8 mouse cellular contexts compared by ENCODE assay signal in genomic region chrX:21334499-21335032, GRCm38 (mm10).
A peak's percentile ranks its signal among the peaks of the same experiment; 100 is the strongest.
DNase-seq lines count a peak whose midpoint lies in the region; ATAC-seq and TF ChIP-seq lines count a peak whose summit lies in the region.

No protein-coding gene starts in this region.

- no peaks in the 10 kb centered on the region for H3K9me3 ChIP-seq in hindbrain, embryonic 10.5 days
- H3K9me3 ChIP-seq in liver, embryonic 14.5 days (ENCODE audit: control insufficient read depth, low read length): no peaks in the 10 kb centered on the region
- no peaks in the 10 kb centered on the region for H3K9me3 ChIP-seq in stomach, embryonic 16.5 days (replicated peaks; ENCODE audit: control insufficient read depth, low read length)

- 34% methylated on average over 13 of the region's 13 CpGs for WGBS in hindbrain, embryonic 10.5 days
- WGBS in liver, embryonic 14.5 days (ENCODE audit: insufficient replicate concordance): 21% methylated on average over 13 of the region's 13 CpGs
- WGBS in stomach, embryonic 16.5 days: 25% methylated on average over 13 of the region's 13 CpGs

- peak; percentile 9 to 47 for DNase-seq in cerebellum, postnatal 10 days
- DNase-seq in cerebellum, adult 11-12 months: no peak
- peak; percentile 9 for DNase-seq in ZHBTc4 (ENCODE audit: low read depth, low spot score)
- DNase-seq in hindbrain, embryonic 10.5 days (ENCODE audit: low spot score): peak; percentile 14
- DNase-seq in liver, embryonic 14.5 days (ENCODE audit: low read depth in 3 of 3, low spot score in 3 of 3): no peak
- DNase-seq in cerebellum, adult 11 months: no peak
- no peak for DNase-seq in right cerebral cortex, adult 18-20 months

- TF ChIP-seq EP300 in liver, embryonic 14.5 days (IDR thresholded peaks at IDR 0.05; ENCODE audit: low read depth): no peak

- no peaks in the 10 kb centered on the region for H3K4me1 ChIP-seq in hindbrain, embryonic 10.5 days (replicated peaks)
- H3K4me1 ChIP-seq in liver, embryonic 14.5 days (replicated peaks; ENCODE audit: control insufficient read depth in 2 of 2, insufficient read depth in 2 of 2, low read length in 1 of 2): no peaks in the 10 kb centered on the region
- no peaks in the 10 kb centered on the region for H3K4me1 ChIP-seq in stomach, embryonic 16.5 days (ENCODE audit: control insufficient read depth, insufficient read depth, low read length)

- H3K4me3 ChIP-seq in hindbrain, embryonic 10.5 days: peak overlapping the region; percentile 44
- H3K4me3 ChIP-seq in liver, embryonic 14.5 days (ENCODE audit: insufficient read depth in 1 of 2, low read depth in 2 of 2, low read length in 2 of 2): no peak overlapping the region
- H3K4me3 ChIP-seq in stomach, embryonic 16.5 days (replicated peaks; ENCODE audit: low read length): peak overlapping the region; percentile 42

- 0 out of 2 replicates have a peak, but pooled peaks have one; percentile 3 for TF ChIP-seq CTCF in liver, embryonic 14.5 days (IDR thresholded peaks at IDR 0.05; ENCODE audit: low read depth)

- H3K27me3 ChIP-seq in hindbrain, embryonic 10.5 days (ENCODE audit: insufficient read depth, poor library complexity, severe bottlenecking): no peaks in the 10 kb centered on the region
- no peaks in the 10 kb centered on the region for H3K27me3 ChIP-seq in liver, embryonic 14.5 days (ENCODE audit: control insufficient read depth, insufficient read depth, low read length)
- no peaks in the 10 kb centered on the region for H3K27me3 ChIP-seq in stomach, embryonic 16.5 days (ENCODE audit: control insufficient read depth, insufficient read depth, low read length)

- H3K36me3 ChIP-seq in hindbrain, embryonic 10.5 days: no peaks in the 10 kb centered on the region
- no peaks in the 10 kb centered on the region for H3K36me3 ChIP-seq in liver, embryonic 14.5 days (replicated peaks; ENCODE audit: control insufficient read depth, insufficient read depth, low read depth)
- H3K36me3 ChIP-seq in stomach, embryonic 16.5 days (ENCODE audit: control insufficient read depth, insufficient read depth, low read length): no peaks in the 10 kb centered on the region

- H3K27ac ChIP-seq in hindbrain, embryonic 10.5 days: no peak overlapping the region
- no peak overlapping the region for H3K27ac ChIP-seq in liver, embryonic 14.5 days
- H3K27ac ChIP-seq in stomach, embryonic 16.5 days (ENCODE audit: low read length): no peak overlapping the region

- no peak overlapping the region for H3K9ac ChIP-seq in liver, embryonic 14.5 days (replicated peaks)
- peak overlapping the region; percentile 52; the same call in 1 of the 2 replicates for H3K9ac ChIP-seq in stomach, embryonic 16.5 days (ENCODE audit: low read length)

- no peak overlapping the region for H3K4me2 ChIP-seq in liver, embryonic 14.5 days (ENCODE audit: low read depth)
- H3K4me2 ChIP-seq in stomach, embryonic 16.5 days (ENCODE audit: low read depth, low read length): peak overlapping the region; percentile 51

- ATAC-seq in liver, embryonic 14.5 days (ENCODE audit: insufficient read depth): no peak
- ATAC-seq in stomach, embryonic 16.5 days (ENCODE audit: insufficient read depth, low FRiP score): no peak

Comparison
In these comparisons a context has a peak if more than half of its experiments do, and no peak if none do; other contexts are left out.
1. DNase-seq: peak in cerebellum, postnatal 10 days (2 of 2), ZHBTc4 (single experiment) and hindbrain, embryonic 10.5 days (single experiment); none in cerebellum, adult 11-12 months (single experiment), liver, embryonic 14.5 days (0 of 3), cerebellum, adult 11 months (single experiment) and right cerebral cortex, adult 18-20 months (single experiment).
2. H3K4me3 ChIP-seq: peak in hindbrain, embryonic 10.5 days (single experiment) and stomach, embryonic 16.5 days (single experiment); none in liver, embryonic 14.5 days (0 of 2).